Comparison of ENCODE assay signal across 13 mouse cellular contexts in genomic region chr11:118174752-118175151, GRCm38 (mm10). TPM values are rescaled to one million over a fixed set of nuclear protein-coding genes. Genes with fewer than 3 reads are reported as not detected.
A peak's percentile ranks its signal among the peaks of the same experiment; 100 is the strongest.
DNase-seq lines count a peak whose midpoint lies in the region; ATAC-seq lines count a peak whose summit lies in the region.
"Had no signal": no experiment of that assay in that cellular context is flagged by ENCODE, and none has a peak within 500 bp of the region (broad histone marks: within the 10 kb centered on the region; RNA-seq: fewer than 3 reads in every experiment).

No protein-coding gene starts in this region.

- no peak overlapping the region for H3K4me3 ChIP-seq in heart, embryonic 13.5 days
- H3K4me3 ChIP-seq in neural tube, embryonic 15.5 days (replicated peaks), result no peak overlapping the region
- H3K4me3 ChIP-seq: hindbrain, embryonic 10.5 days; liver, embryonic 13.5 days; midbrain, embryonic 12.5 days had no signal

- no peaks in the 10 kb centered on the region for H3K9me3 ChIP-seq in heart, embryonic 13.5 days
- no peaks in the 10 kb centered on the region for H3K9me3 ChIP-seq in neural tube, embryonic 15.5 days (replicated peaks)
- H3K9me3 ChIP-seq: hindbrain, embryonic 10.5 days; liver, embryonic 13.5 days; midbrain, embryonic 12.5 days had no signal

- no peak for ATAC-seq in heart, embryonic 13.5 days (ENCODE audit: extremely low read depth, insufficient number of reproducible peaks, low FRiP score, low TSS enrichment)
- ATAC-seq in neural tube, embryonic 15.5 days (ENCODE audit: low FRiP score), result no peak
- ATAC-seq: intestine, embryonic 16.5 days had no signal

- WGBS in heart, embryonic 13.5 days, result 36% methylated on average over 7 of the region's 7 CpGs
- 88% methylated on average over 7 of the region's 7 CpGs for WGBS in neural tube, embryonic 15.5 days

- DNase-seq in kidney, postnatal 10 days, result peak; percentile 46
- DNase-seq in kidney, postnatal 4 days, result no peak
- peak; percentile 58 for DNase-seq in brain, adult 2 months (ENCODE audit: low read depth, low spot score)
- peak; percentile 23 for DNase-seq in lung, postnatal 14 days
- no peak for DNase-seq in T-cell, adult 2 months (ENCODE audit: low spot score)
- no peak for DNase-seq in ovary, postnatal 36 days (ENCODE audit: low spot score)
- DNase-seq: liver, embryonic 13.5 days; right cerebral cortex, postnatal 4 days had no signal

- peak overlapping the region; percentile 85 for H3K27ac ChIP-seq in heart, embryonic 13.5 days (replicated peaks)
- H3K27ac ChIP-seq in neural tube, embryonic 15.5 days (replicated peaks), result no peak overlapping the region
- H3K27ac ChIP-seq: hindbrain, embryonic 10.5 days; liver, embryonic 13.5 days; midbrain, embryonic 12.5 days had no signal

- H3K4me1 ChIP-seq in heart, embryonic 13.5 days, result peaks cover 43% of the 10 kb centered on the region
- H3K4me1 ChIP-seq in neural tube, embryonic 15.5 days, result no peaks in the 10 kb centered on the region
- H3K4me1 ChIP-seq: liver, embryonic 13.5 days; midbrain, embryonic 12.5 days had no signal

- peak overlapping the region; percentile 25; the same call in 1 of the 2 replicates for H3K4me2 ChIP-seq in heart, embryonic 13.5 days
- no peak overlapping the region for H3K4me2 ChIP-seq in neural tube, embryonic 15.5 days
- H3K4me2 ChIP-seq: liver, embryonic 13.5 days; midbrain, embryonic 12.5 days had no signal

- H3K9ac ChIP-seq in heart, embryonic 13.5 days, result peak overlapping the region; percentile 40; the same call in 1 of the 2 replicates
- H3K9ac ChIP-seq in neural tube, embryonic 15.5 days (replicated peaks), result no peak overlapping the region
- H3K9ac ChIP-seq: liver, embryonic 13.5 days; midbrain, embryonic 12.5 days had no signal

- peaks cover 86% of the 10 kb centered on the region for H3K36me3 ChIP-seq in heart, embryonic 13.5 days
- peaks cover 65% of the 10 kb centered on the region for H3K36me3 ChIP-seq in neural tube, embryonic 15.5 days
- H3K36me3 ChIP-seq: liver, embryonic 13.5 days had no signal

- H3K27me3 ChIP-seq in heart, embryonic 13.5 days (replicated peaks), result no peaks in the 10 kb centered on the region
- no peaks in the 10 kb centered on the region for H3K27me3 ChIP-seq in neural tube, embryonic 15.5 days (replicated peaks)
- H3K27me3 ChIP-seq: liver, embryonic 13.5 days; midbrain, embryonic 12.5 days had no signal

RNA-seq across cellular contexts. Expression of gene Dnah17, which starts 44.3 kb away (rescaled TPM):
- 0.05 and 0.10 TPM in 2 replicates for polyA plus RNA-seq in heart, embryonic 13.5 days (2015; fragmentation: Nextera tagmentation; extraction: Ambion mirVana)
- 0.19 and 0.28 TPM in 2 replicates for polyA plus RNA-seq in neural tube, embryonic 15.5 days (2015; fragmentation: Nextera tagmentation; extraction: Ambion mirVana)

Comparison
In these comparisons a context has a peak if more than half of its experiments do, and no peak if none do; other contexts are left out.
1. DNase-seq: peak in kidney, postnatal 10 days (single experiment), brain, adult 2 months (single experiment) and lung, postnatal 14 days (single experiment); none in kidney, postnatal 4 days (0 of 2), T-cell, adult 2 months (single experiment) and ovary, postnatal 36 days (single experiment).